Mouse (Mus musculus) lung, adult 2 months (tissue): ENCODE measurements around the gene Slit3. TPM values are rescaled to one million over a fixed set of nuclear protein-coding genes. Genes with fewer than 3 reads are reported as not detected.

Source experiments
- DNase-seq: peaks from one replicate; pipeline ENCODE4 v3.0.0; 2022
- H3K4me1 ChIP-seq: fragments of 200-500 bp; 2 replicates; pipeline ENCODE4 v1.6.1; 2011; ENCODE audit warnings: low read length; ENCODE audit not compliant: control insufficient read depth, insufficient read depth
- H3K4me3 ChIP-seq: fragments of 200-500 bp; replicated peaks from 2 replicates; pipeline ENCODE3; 2011; ENCODE audit warnings: low read depth, mild to moderate bottlenecking, control low read depth, low read length; ENCODE audit errors: extremely low read depth
- CTCF ChIP-seq: fragments of 200-500 bp; IDR thresholded peaks from 2 replicates; pipeline ENCODE4 v1.5.1; 2011; ENCODE audit warnings: mild to moderate bottlenecking, low read length, control low read depth; ENCODE audit not compliant: insufficient read depth
- POLR2A ChIP-seq: fragments of 200-500 bp; IDR thresholded peaks from 2 replicates; pipeline ENCODE4 v1.6.1; 2011; ENCODE audit warnings: low read depth, mild to moderate bottlenecking, control low read depth, low read length, borderline replicate concordance; ENCODE audit errors: extremely low read depth
- WGBS: fragments of 180-500 bp; shearing (Covaris S2); methylation state at CpG from one replicate; pipeline ENCODE4 v1.1.7; 2018; 5-methylcytosine and 5-hydroxymethylcytosine counted together
- polyA plus RNA-seq: library from polyadenylated mRNA; depleted of rRNA; stranded (reverse); fragments of >200 nt; gene quantifications from 2 replicates; pipeline ENCODE4 v1.2.3, GENCODE M21; 2012

Slit3 gene
- polyA plus RNA-seq, 1 experiment: 69.7 TPM

- Histone ChIP-seq H3K4me1 (no peaks in the 10 kb centered on the region), H3K4me3 (no peak overlapping the region)
- DNase-seq: no peak
- WGBS: 76% methylated on average over 5 of the region's 5 CpGs
- TF ChIP-seq POLR2A: no peak
- no peak for TF ChIP-seq CTCF
Measured at GRCm38 (mm10) chr11:35679976-35680375, 559.0 kb downstream of the Slit3 start.

GRCm38 (mm10) chr11:35687316-35687715 lies 566.3 kb downstream of the Slit3 start:
- no peak for DNase-seq
- no peaks in the 10 kb centered on the region for H3K4me1 ChIP-seq
- WGBS: 46% methylated on average over 6 of the region's 6 CpGs
- TF ChIP-seq POLR2A: no peak
- no peak for TF ChIP-seq CTCF
- no peak overlapping the region for H3K4me3 ChIP-seq

- Histone ChIP-seq H3K4me3 (no peak overlapping the region), H3K4me1 (no peaks in the 10 kb centered on the region)
- TF ChIP-seq POLR2A: no peak
- TF ChIP-seq CTCF: no peak
- 72% methylated on average over 7 of the region's 7 CpGs for WGBS
- DNase-seq: no peak
Measured at GRCm38 (mm10) chr11:35690515-35691281, 569.7 kb downstream of the Slit3 start.

GRCm38 (mm10) chr11:35693136-35693535 lies 572.1 kb downstream of the Slit3 start:
- WGBS: 22% methylated on average over 5 of the region's 5 CpGs
- no peak for TF ChIP-seq POLR2A
- TF ChIP-seq CTCF: peak; percentile 78
- peak; percentile 49 for DNase-seq
- Histone ChIP-seq H3K4me3 (no peak overlapping the region), H3K4me1 (no peaks in the 10 kb centered on the region)

- no peak for DNase-seq
- H3K4me3 ChIP-seq: no peak overlapping the region
- WGBS: 87% methylated on average over 7 of the region's 7 CpGs
- TF ChIP-seq POLR2A (no peak), CTCF (no peak)
- no peaks in the 10 kb centered on the region for H3K4me1 ChIP-seq
Measured at GRCm38 (mm10) chr11:35693625-35694024, 572.6 kb downstream of the Slit3 start.

- Histone ChIP-seq H3K4me1 (no peaks in the 10 kb centered on the region), H3K4me3 (no peak overlapping the region)
- TF ChIP-seq POLR2A: no peak
- TF ChIP-seq CTCF: no peak
- WGBS: 90% methylated on average over 7 of the region's 7 CpGs
- DNase-seq: no peak
Measured at GRCm38 (mm10) chr11:35697476-35697875, 576.5 kb downstream of the Slit3 start.

- DNase-seq: no peak
- Histone ChIP-seq H3K4me3 (no peak overlapping the region), H3K4me1 (no peaks in the 10 kb centered on the region)
- TF ChIP-seq CTCF: no peak
- TF ChIP-seq POLR2A: no peak
- WGBS: 81% methylated on average over 5 of the region's 5 CpGs
Measured at GRCm38 (mm10) chr11:35698901-35699300, 577.9 kb downstream of the Slit3 start.

- 67% methylated on average over 4 of the region's 4 CpGs for WGBS
- H3K4me3 ChIP-seq: no peak overlapping the region
- H3K4me1 ChIP-seq: no peaks in the 10 kb centered on the region
- no peak for TF ChIP-seq POLR2A
- TF ChIP-seq CTCF: peak; percentile 26; the same call in 1 of the 2 replicates
- no peak for DNase-seq
Measured at GRCm38 (mm10) chr11:35703471-35703870, 582.4 kb downstream of the Slit3 start.

- no peak for DNase-seq
- TF ChIP-seq CTCF: no peak
- TF ChIP-seq POLR2A: no peak
- 96% methylated on average over 13 of the region's 13 CpGs for WGBS
- Histone ChIP-seq H3K4me3 (no peak overlapping the region), H3K4me1 (no peaks in the 10 kb centered on the region)
Measured at GRCm38 (mm10) chr11:35704381-35704780, 583.4 kb downstream of the Slit3 start.

- TF ChIP-seq POLR2A (no peak), CTCF (no peak)
- 94% methylated on average over 5 of the region's 5 CpGs for WGBS
- no peak for DNase-seq
- Histone ChIP-seq H3K4me1 (no peaks in the 10 kb centered on the region), H3K4me3 (no peak overlapping the region)
Measured at GRCm38 (mm10) chr11:35704927-35705326, 583.9 kb downstream of the Slit3 start.
